Mouse (Mus musculus) natural killer cell, adult 2 months (primary cell): ENCODE measurements around the gene Eef1akmt2.

ENCODE experiments used
- DNase-seq, 2 experiments: peaks; one replicate each; pipeline ENCODE4 v3.0.0; 2022; ENCODE audit warnings: low spot score in 2 of 2

The Eef1akmt2 gene

GRCm38 (mm10) chr7:132866316-132866715 is 13.8 kb upstream of the Eef1akmt2 start:
- no peak for DNase-seq

GRCm38 (mm10) chr7:132859042-132859958 is 6.8 kb upstream of the Eef1akmt2 start, which contains the start of gene Abraxas2:
TSS of gene Abraxas2 (plus strand) at chr7:132859225.
- peak; percentile 77 to 86 for DNase-seq

GRCm38 (mm10) chr7:132858043-132858608 is 5.7 kb upstream of the Eef1akmt2 start:
- no peak for DNase-seq

- DNase-seq, result no peak
Observed at GRCm38 (mm10) chr7:132856083-132856482, 3.6 kb upstream of the Eef1akmt2 start.

- no peak for DNase-seq
Observed at GRCm38 (mm10) chr7:132853946-132854345, 1.5 kb upstream of the Eef1akmt2 start.

GRCm38 (mm10) chr7:132853361-132853760 is 888 bp upstream of the Eef1akmt2 start:
- no peak for DNase-seq

- DNase-seq, result peak; percentile 3 to 26
Observed at GRCm38 (mm10) chr7:132843152-132843551, 9.3 kb downstream of the Eef1akmt2 start.

GRCm38 (mm10) chr7:132842455-132842854 is 10.0 kb downstream of the Eef1akmt2 start:
- no peak for DNase-seq

GRCm38 (mm10) chr7:132841287-132841686 is 11.2 kb downstream of the Eef1akmt2 start:
- no peak for DNase-seq

GRCm38 (mm10) chr7:132830955-132831354 is 21.5 kb downstream of the Eef1akmt2 start:
- no peak for DNase-seq

GRCm38 (mm10) chr7:132824346-132825022 is 28.0 kb downstream of the Eef1akmt2 start:
- DNase-seq, result no peak

- DNase-seq, result no peak
Observed at GRCm38 (mm10) chr7:132823832-132824231, 28.6 kb downstream of the Eef1akmt2 start.

- no peak for DNase-seq
Observed at GRCm38 (mm10) chr7:132820692-132821091, 31.8 kb downstream of the Eef1akmt2 start.

- DNase-seq, result no peak
Observed at GRCm38 (mm10) chr7:132817056-132817455, 35.4 kb downstream of the Eef1akmt2 start.

GRCm38 (mm10) chr7:132816528-132816927 is 35.9 kb downstream of the Eef1akmt2 start:
- no peak for DNase-seq

- no peak for DNase-seq
Observed at GRCm38 (mm10) chr7:132815081-132815480, 37.4 kb downstream of the Eef1akmt2 start.

GRCm38 (mm10) chr7:132814089-132814450 is 38.4 kb downstream of the Eef1akmt2 start:
- DNase-seq, result no peak

- peak; percentile 52 to 57 for DNase-seq
Observed at GRCm38 (mm10) chr7:132813416-132814088, 38.9 kb downstream of the Eef1akmt2 start, which contains the start of gene Fam53b. TSS of gene Fam53b (minus strand) at chr7:132813886.

GRCm38 (mm10) chr7:132812619-132813415 is 39.7 kb downstream of the Eef1akmt2 start:
- DNase-seq, result peak in 1 of 2 experiments; percentile 55

- DNase-seq, result peak; percentile 36 to 40
Observed at GRCm38 (mm10) chr7:132811716-132812618, 40.5 kb downstream of the Eef1akmt2 start.
